Mouse (Mus musculus): ENCODE results near the gene 1500009L16Rik. TPM values are rescaled to one million over a fixed set of nuclear protein-coding genes. Genes with fewer than 3 reads are reported as not detected.

1500009L16Rik gene
- not detected in 2 replicates for polyA plus RNA-seq (2012)

GRCm38 (mm10) chr10:83722579-83723031 is at the start of gene 1500009L16Rik:
Gene 1500009L16Rik, plus strand, starts transcription at chr10:83722865.
- TF ChIP-seq GATA1 (IDR thresholded peaks at IDR 0.05; ENCODE audit: low read length) (no peak), TAL1 (IDR thresholded peaks at IDR 0.05; ENCODE audit: low read length) (no peak)
- Histone ChIP-seq H3K4me1 (ENCODE audit: control insufficient read depth) (no peaks in the 10 kb centered on the region; the same call in 1 of the 2 replicates), H3K9me3 (ENCODE audit: control insufficient read depth, low read length) (peaks cover 4% of the 10 kb centered on the region; the same call in 1 of the 2 replicates), H3K27me3 (ENCODE audit: control insufficient read depth) (peaks cover 26% of the 10 kb centered on the region), H3K36me3 (ENCODE audit: control insufficient read depth) (no peaks in the 10 kb centered on the region), H3K4me3 (replicated peaks) (peak within 1 kb of the TSS; percentile 36)

GRCm38 (mm10) chr10:83681334-83681733 is 41.3 kb upstream of the 1500009L16Rik start:
- Histone ChIP-seq H3K9me3 (ENCODE audit: control insufficient read depth, low read length) (peaks cover 3% of the 10 kb centered on the region; the same call in 1 of the 2 replicates), H3K27me3 (ENCODE audit: control insufficient read depth) (no peaks in the 10 kb centered on the region), H3K4me1 (ENCODE audit: control insufficient read depth) (no peaks in the 10 kb centered on the region), H3K4me3 (replicated peaks) (no peak overlapping the region), H3K36me3 (ENCODE audit: control insufficient read depth) (no peaks in the 10 kb centered on the region)
- TF ChIP-seq GATA1 (IDR thresholded peaks at IDR 0.05; ENCODE audit: low read length) (no peak), TAL1 (IDR thresholded peaks at IDR 0.05; ENCODE audit: low read length) (no peak)

- H3K4me1 ChIP-seq (ENCODE audit: control insufficient read depth) = no peaks in the 10 kb centered on the region; the same call in 1 of the 2 replicates
- H3K27me3 ChIP-seq (ENCODE audit: control insufficient read depth) = no peaks in the 10 kb centered on the region
- H3K9me3 ChIP-seq (ENCODE audit: control insufficient read depth, low read length) = no peaks in the 10 kb centered on the region; the same call in 1 of the 2 replicates
- TF ChIP-seq GATA1 (IDR thresholded peaks at IDR 0.05; ENCODE audit: low read length) (no peak), TAL1 (IDR thresholded peaks at IDR 0.05; ENCODE audit: low read length) (no peak)
- no peaks in the 10 kb centered on the region for H3K36me3 ChIP-seq (ENCODE audit: control insufficient read depth)
- no peak overlapping the region for H3K4me3 ChIP-seq (replicated peaks)
These were observed 34.5 kb upstream of the 1500009L16Rik start for GRCm38 (mm10) chr10:83688215-83688614.

GRCm38 (mm10) chr10:83692175-83692895 is 30.3 kb upstream of the 1500009L16Rik start:
- H3K4me1 ChIP-seq (ENCODE audit: control insufficient read depth) = no peaks in the 10 kb centered on the region; the same call in 1 of the 2 replicates
- TF ChIP-seq GATA1 (IDR thresholded peaks at IDR 0.05; ENCODE audit: low read length) = no peak
- no peak for TF ChIP-seq TAL1 (IDR thresholded peaks at IDR 0.05; ENCODE audit: low read length)
- H3K27me3 ChIP-seq (ENCODE audit: control insufficient read depth) = no peaks in the 10 kb centered on the region
- H3K36me3 ChIP-seq (ENCODE audit: control insufficient read depth) = no peaks in the 10 kb centered on the region
- H3K4me3 ChIP-seq (replicated peaks) = no peak overlapping the region
- no peaks in the 10 kb centered on the region for H3K9me3 ChIP-seq (ENCODE audit: control insufficient read depth, low read length)

- H3K4me3 ChIP-seq (replicated peaks) = no peak overlapping the region
- no peaks in the 10 kb centered on the region; the same call in 1 of the 2 replicates for H3K4me1 ChIP-seq (ENCODE audit: control insufficient read depth)
- no peaks in the 10 kb centered on the region for H3K27me3 ChIP-seq (ENCODE audit: control insufficient read depth)
- H3K36me3 ChIP-seq (ENCODE audit: control insufficient read depth) = no peaks in the 10 kb centered on the region
- H3K9me3 ChIP-seq (ENCODE audit: control insufficient read depth, low read length) = no peaks in the 10 kb centered on the region
- TF ChIP-seq GATA1 (IDR thresholded peaks at IDR 0.05; ENCODE audit: low read length) (no peak), TAL1 (IDR thresholded peaks at IDR 0.05; ENCODE audit: low read length) (no peak)
These were observed 26.4 kb upstream of the 1500009L16Rik start for GRCm38 (mm10) chr10:83696226-83696625.

GRCm38 (mm10) chr10:83706628-83707027 is 16.0 kb upstream of the 1500009L16Rik start:
- Histone ChIP-seq H3K4me3 (replicated peaks) (no peak overlapping the region), H3K4me1 (ENCODE audit: control insufficient read depth) (no peaks in the 10 kb centered on the region), H3K27me3 (ENCODE audit: control insufficient read depth) (no peaks in the 10 kb centered on the region), H3K36me3 (ENCODE audit: control insufficient read depth) (no peaks in the 10 kb centered on the region), H3K9me3 (ENCODE audit: control insufficient read depth, low read length) (peaks cover 2% of the 10 kb centered on the region; the same call in 1 of the 2 replicates)
- TF ChIP-seq GATA1 (IDR thresholded peaks at IDR 0.05; ENCODE audit: low read length) (no peak), TAL1 (IDR thresholded peaks at IDR 0.05; ENCODE audit: low read length) (no peak)

DNA sequence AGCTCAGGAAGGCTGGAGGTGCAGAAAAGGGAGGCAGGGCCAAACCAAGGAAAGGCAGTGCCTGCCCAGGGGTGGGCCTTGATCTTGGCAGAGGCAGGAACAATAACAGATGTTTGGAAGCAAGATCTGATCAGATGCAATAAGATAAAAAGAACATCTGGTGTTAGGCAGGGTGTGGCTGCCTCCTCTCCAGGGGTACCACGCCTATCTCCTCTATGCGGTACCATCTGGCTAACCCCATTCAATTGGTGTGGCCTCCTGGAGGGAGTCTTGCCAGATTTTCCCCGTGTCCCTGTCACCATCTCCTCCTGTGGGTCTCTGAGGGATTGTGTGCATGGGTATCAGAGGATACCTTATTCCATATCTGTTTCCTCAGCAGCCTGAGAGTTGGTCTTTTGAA is 12.7 kb upstream of the 1500009L16Rik start:
- H3K9me3 ChIP-seq (ENCODE audit: control insufficient read depth, low read length) = no peaks in the 10 kb centered on the region; the same call in 1 of the 2 replicates
- TF ChIP-seq GATA1 (IDR thresholded peaks at IDR 0.05; ENCODE audit: low read length) (no peak), TAL1 (IDR thresholded peaks at IDR 0.05; ENCODE audit: low read length) (no peak)
- no peaks in the 10 kb centered on the region for H3K27me3 ChIP-seq (ENCODE audit: control insufficient read depth)
- no peaks in the 10 kb centered on the region for H3K36me3 ChIP-seq (ENCODE audit: control insufficient read depth)
- no peaks in the 10 kb centered on the region for H3K4me1 ChIP-seq (ENCODE audit: control insufficient read depth)
- no peak overlapping the region for H3K4me3 ChIP-seq (replicated peaks)

DNA sequence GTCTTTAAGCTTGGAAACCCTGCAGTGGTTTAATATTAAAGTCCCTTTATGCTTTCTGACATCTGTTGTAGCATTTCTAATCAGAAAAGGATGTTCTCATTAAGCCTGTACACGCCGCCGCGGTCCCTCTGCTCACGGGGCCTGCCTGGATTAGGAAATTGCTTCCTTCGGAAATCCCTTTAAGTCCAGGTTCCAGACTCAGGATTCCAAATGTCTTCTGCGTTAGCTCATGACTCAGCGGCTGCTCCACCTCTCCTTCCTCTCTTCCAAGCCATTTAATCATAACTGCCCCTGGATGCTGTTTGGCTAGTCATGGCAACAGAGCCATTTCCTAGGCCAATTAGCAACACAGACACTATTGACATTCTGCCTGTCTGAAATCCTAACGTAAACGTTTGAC is 10.9 kb upstream of the 1500009L16Rik start:
- no peaks in the 10 kb centered on the region for H3K36me3 ChIP-seq (ENCODE audit: control insufficient read depth)
- no peaks in the 10 kb centered on the region; the same call in 1 of the 2 replicates for H3K9me3 ChIP-seq (ENCODE audit: control insufficient read depth, low read length)
- no peaks in the 10 kb centered on the region for H3K27me3 ChIP-seq (ENCODE audit: control insufficient read depth)
- TF ChIP-seq GATA1 (IDR thresholded peaks at IDR 0.05; ENCODE audit: low read length) (no peak), TAL1 (IDR thresholded peaks at IDR 0.05; ENCODE audit: low read length) (no peak)
- H3K4me3 ChIP-seq (replicated peaks) = no peak overlapping the region
- no peaks in the 10 kb centered on the region for H3K4me1 ChIP-seq (ENCODE audit: control insufficient read depth)

GRCm38 (mm10) chr10:83718855-83719474 is 3.7 kb upstream of the 1500009L16Rik start:
- H3K36me3 ChIP-seq (ENCODE audit: control insufficient read depth) = no peaks in the 10 kb centered on the region
- H3K4me3 ChIP-seq (replicated peaks) = no peak overlapping the region
- H3K27me3 ChIP-seq (ENCODE audit: control insufficient read depth) = peaks cover 25% of the 10 kb centered on the region
- no peak for TF ChIP-seq GATA1 (IDR thresholded peaks at IDR 0.05; ENCODE audit: low read length)
- no peak for TF ChIP-seq TAL1 (IDR thresholded peaks at IDR 0.05; ENCODE audit: low read length)
- H3K9me3 ChIP-seq (ENCODE audit: control insufficient read depth, low read length) = no peaks in the 10 kb centered on the region
- H3K4me1 ChIP-seq (ENCODE audit: control insufficient read depth) = no peaks in the 10 kb centered on the region; the same call in 1 of the 2 replicates

Data from erythroblast, embryonic 14.5 days (primary cell).